Mouse (Mus musculus) neural tube, embryonic 13.5 days (tissue): ENCODE results near the gene Mgat1. TPM values are rescaled to one million over a fixed set of nuclear protein-coding genes. Genes with fewer than 3 reads are reported as not detected.

ENCODE experiments used
- polyA plus RNA-seq: library from polyadenylated mRNA; unstranded; fragments of >200 nt; fragmentation: Nextera tagmentation; extraction: Ambion mirVana; gene quantifications from 2 replicates; pipeline ENCODE4 v1.2.1, GENCODE M21; 2015

Gene Mgat1
- polyA plus RNA-seq, 1 experiment from 2014 or later, result 32.4 TPM

Other genes with a start within 250 kb of the Mgat1 start
- gene 9930111J21Rik2, start 192.9 kb upstream of the Mgat1 start, polyA plus RNA-seq, result 0.28 and 0.32 TPM in 2 replicates
- 0.10 and 0.27 TPM in 2 replicates for gene Tgtp2, start 180.0 kb upstream of the Mgat1 start, polyA plus RNA-seq
- gene Ifi47, start 167.6 kb upstream of the Mgat1 start, polyA plus RNA-seq, result 0.40 and 0.43 TPM in 2 replicates
- not detected in 2 replicates for gene Olfr1396, start 129.3 kb upstream of the Mgat1 start, polyA plus RNA-seq
- not detected in 2 replicates for gene Olfr1395, start 101.9 kb upstream of the Mgat1 start, polyA plus RNA-seq
- gene Olfr1394, start 89.8 kb upstream of the Mgat1 start, polyA plus RNA-seq, result not detected in 2 replicates
- 0.10 and 0.33 TPM in 2 replicates for gene Btnl9, start 57.0 kb upstream of the Mgat1 start, polyA plus RNA-seq
- 44.5 and 50.0 TPM in 2 replicates for gene Zfp62, start 40.9 kb upstream of the Mgat1 start, polyA plus RNA-seq
- gene Olfr1393, start 34.1 kb downstream of the Mgat1 start, polyA plus RNA-seq, result not detected in 2 replicates
- gene Olfr1392, start 41.1 kb downstream of the Mgat1 start, polyA plus RNA-seq, result not detected in 2 replicates
- gene Olfr10, start 60.5 kb downstream of the Mgat1 start, polyA plus RNA-seq, result not detected in 2 replicates
- gene Olfr1391, start 78.6 kb downstream of the Mgat1 start, polyA plus RNA-seq, result not detected in 2 replicates
- gene Olfr1390, start 91.0 kb downstream of the Mgat1 start, polyA plus RNA-seq, result not detected in 2 replicates
- not detected in 2 replicates for gene Olfr1389, start 178.9 kb downstream of the Mgat1 start, polyA plus RNA-seq
- gene Olfr1388, start 192.4 kb downstream of the Mgat1 start, polyA plus RNA-seq, result 0.06 TPM in 1 of 2 replicates, not detected in the other
- gene Olfr1387, start 211.2 kb downstream of the Mgat1 start, polyA plus RNA-seq, result not detected in 2 replicates
- gene Olfr1386, start 220.9 kb downstream of the Mgat1 start, polyA plus RNA-seq, result not detected in 2 replicates
- not detected in 2 replicates for gene Olfr1385, start 244.9 kb downstream of the Mgat1 start, polyA plus RNA-seq